Mouse (Mus musculus): ENCODE results near the gene Grk5. TPM values are rescaled to one million over a fixed set of nuclear protein-coding genes. Genes with fewer than 3 reads are reported as not detected.

The Grk5 gene
- polyA plus RNA-seq, 1 experiment from 2014 or later, result 0.47 TPM

GRCm38 (mm10) chr19:61057581-61057980, 168.0 kb downstream of the Grk5 start:
- peaks cover 6% of the 10 kb centered on the region; the same call in 1 of the 2 replicates for H3K4me1 ChIP-seq (ENCODE audit: insufficient read depth)
- no peaks in the 10 kb centered on the region for H3K27me3 ChIP-seq (ENCODE audit: insufficient read depth, low read length)
- TF ChIP-seq EP300 (IDR thresholded peaks at IDR 0.05; ENCODE audit: low read depth) (no peak), CTCF (IDR thresholded peaks at IDR 0.05; ENCODE audit: low read depth) (no peak)
- H3K27ac ChIP-seq (ENCODE audit: low read depth), result peak overlapping the region; percentile 12; the same call in 1 of the 2 replicates
- no peaks in the 10 kb centered on the region for H3K9me3 ChIP-seq (ENCODE audit: low read length)
- no peak overlapping the region for H3K4me2 ChIP-seq (ENCODE audit: low read depth, low read length)
- DNase-seq (peak; percentile 22), ATAC-seq (peak; percentile 54)
- no peaks in the 10 kb centered on the region for H3K36me3 ChIP-seq (replicated peaks; ENCODE audit: insufficient read depth, low read length)
- H3K9ac ChIP-seq (replicated peaks), result no peak overlapping the region
- H3K4me3 ChIP-seq (ENCODE audit: low read depth, low read length), result no peak overlapping the region
- 53% methylated on average over 3 of the region's 3 CpGs for WGBS (ENCODE audit: insufficient replicate concordance)

DNA sequence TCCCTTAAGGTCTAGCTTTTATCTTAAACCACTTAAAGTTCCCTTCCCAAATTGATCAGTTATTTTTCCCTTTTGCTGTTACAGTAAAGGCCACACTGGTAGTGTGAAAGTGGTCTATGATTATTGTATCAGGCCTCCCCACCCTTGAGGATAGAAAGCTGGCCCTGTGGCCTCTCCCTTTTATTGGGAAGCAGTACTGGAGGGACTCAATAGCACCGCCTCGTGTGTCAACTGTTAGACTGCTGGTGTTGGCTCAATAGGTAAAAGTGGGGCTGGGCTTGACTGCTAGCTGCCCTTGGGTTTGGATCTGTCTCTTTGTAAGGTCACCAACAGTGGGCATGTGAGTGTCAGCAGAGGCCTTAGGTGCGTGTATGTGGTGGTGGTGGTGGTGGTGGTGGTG, 174.8 kb downstream of the Grk5 start:
- Histone ChIP-seq H3K36me3 (replicated peaks; ENCODE audit: insufficient read depth, low read length) (no peaks in the 10 kb centered on the region), H3K4me3 (ENCODE audit: low read depth, low read length) (no peak overlapping the region), H3K4me2 (ENCODE audit: low read depth, low read length) (no peak overlapping the region), H3K9ac (replicated peaks) (no peak overlapping the region), H3K4me1 (ENCODE audit: insufficient read depth) (no peaks in the 10 kb centered on the region; the same call in 1 of the 2 replicates), H3K27ac (ENCODE audit: low read depth) (no peak overlapping the region), H3K27me3 (ENCODE audit: insufficient read depth, low read length) (no peaks in the 10 kb centered on the region), H3K9me3 (ENCODE audit: low read length) (no peaks in the 10 kb centered on the region)
- no peak for ATAC-seq
- DNase-seq, result no peak
- no peak for TF ChIP-seq CTCF (IDR thresholded peaks at IDR 0.05; ENCODE audit: low read depth)
- TF ChIP-seq EP300 (IDR thresholded peaks at IDR 0.05; ENCODE audit: low read depth), result no peak
- WGBS (ENCODE audit: insufficient replicate concordance), result 80% methylated on average over 3 of the region's 3 CpGs

DNA sequence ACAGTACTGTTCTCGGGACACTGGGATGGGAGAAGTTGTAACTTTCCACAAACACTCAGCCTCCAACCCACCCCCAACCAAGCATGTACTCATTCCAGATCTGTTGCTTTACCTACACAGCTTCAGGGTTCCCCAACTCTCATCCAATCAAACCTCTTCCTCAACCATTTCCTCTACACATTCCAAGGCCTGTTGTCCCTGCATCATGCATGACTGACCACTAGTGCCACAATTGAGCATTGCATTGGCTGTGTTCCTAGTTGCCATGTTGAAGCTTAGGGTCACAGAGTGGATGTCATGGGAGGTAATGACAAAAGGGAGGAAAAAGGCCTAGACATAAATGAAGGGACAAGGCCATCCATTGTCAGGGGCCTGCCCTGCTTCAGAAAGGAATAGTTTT, 175.5 kb downstream of the Grk5 start:
- Histone ChIP-seq H3K27me3 (ENCODE audit: insufficient read depth, low read length) (no peaks in the 10 kb centered on the region), H3K9ac (replicated peaks) (no peak overlapping the region), H3K27ac (ENCODE audit: low read depth) (no peak overlapping the region), H3K4me2 (ENCODE audit: low read depth, low read length) (no peak overlapping the region), H3K9me3 (ENCODE audit: low read length) (no peaks in the 10 kb centered on the region), H3K36me3 (replicated peaks; ENCODE audit: insufficient read depth, low read length) (no peaks in the 10 kb centered on the region), H3K4me1 (ENCODE audit: insufficient read depth) (no peaks in the 10 kb centered on the region; the same call in 1 of the 2 replicates), H3K4me3 (ENCODE audit: low read depth, low read length) (no peak overlapping the region)
- TF ChIP-seq CTCF (IDR thresholded peaks at IDR 0.05; ENCODE audit: low read depth), result peak; percentile 30; the same call in 1 of the 2 replicates
- no peak for TF ChIP-seq EP300 (IDR thresholded peaks at IDR 0.05; ENCODE audit: low read depth)
- ATAC-seq, result no peak
- WGBS (ENCODE audit: insufficient replicate concordance), result 67% methylated on average over 1 of the region's 1 CpGs
- no peak for DNase-seq

DNA sequence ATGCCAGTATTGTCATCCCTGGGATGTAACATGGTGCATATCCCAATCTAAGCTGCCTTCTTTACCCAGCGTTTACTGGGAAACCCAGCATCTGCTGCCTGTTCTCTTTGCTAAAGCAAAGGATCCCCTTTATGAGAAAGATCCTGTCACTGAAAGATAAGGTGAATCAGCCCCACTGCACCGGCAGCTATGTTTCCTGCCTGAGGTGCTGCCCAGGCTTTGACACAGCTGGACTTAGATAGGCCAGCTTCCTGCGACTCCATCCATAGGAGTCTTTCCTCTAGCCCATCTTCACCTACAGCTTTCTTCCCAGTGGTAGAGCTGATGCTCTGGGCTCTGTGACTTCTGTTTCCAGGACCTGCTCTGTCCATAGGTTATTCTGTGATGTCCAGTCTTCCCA, 189.1 kb downstream of the Grk5 start:
- no peaks in the 10 kb centered on the region for H3K27me3 ChIP-seq (ENCODE audit: insufficient read depth, low read length)
- no peaks in the 10 kb centered on the region for H3K36me3 ChIP-seq (replicated peaks; ENCODE audit: insufficient read depth, low read length)
- H3K4me3 ChIP-seq (ENCODE audit: low read depth, low read length), result no peak overlapping the region
- ATAC-seq (no peak), DNase-seq (no peak)
- no peak overlapping the region for H3K4me2 ChIP-seq (ENCODE audit: low read depth, low read length)
- no peak overlapping the region for H3K9ac ChIP-seq (replicated peaks)
- 59% methylated on average over 3 of the region's 3 CpGs for WGBS (ENCODE audit: insufficient replicate concordance)
- H3K27ac ChIP-seq (ENCODE audit: low read depth), result no peak overlapping the region
- no peaks in the 10 kb centered on the region for H3K9me3 ChIP-seq (ENCODE audit: low read length)
- peaks cover 3% of the 10 kb centered on the region; the same call in 1 of the 2 replicates for H3K4me1 ChIP-seq (ENCODE audit: insufficient read depth)
- TF ChIP-seq CTCF (IDR thresholded peaks at IDR 0.05; ENCODE audit: low read depth) (no peak), EP300 (IDR thresholded peaks at IDR 0.05; ENCODE audit: low read depth) (no peak)

- Histone ChIP-seq H3K9me3 (ENCODE audit: low read length) (no peaks in the 10 kb centered on the region), H3K27ac (ENCODE audit: low read depth) (no peak overlapping the region), H3K4me3 (ENCODE audit: low read depth, low read length) (no peak overlapping the region), H3K4me2 (ENCODE audit: low read depth, low read length) (no peak overlapping the region), H3K27me3 (ENCODE audit: insufficient read depth, low read length) (no peaks in the 10 kb centered on the region), H3K36me3 (replicated peaks; ENCODE audit: insufficient read depth, low read length) (no peaks in the 10 kb centered on the region), H3K9ac (replicated peaks) (no peak overlapping the region), H3K4me1 (ENCODE audit: insufficient read depth) (peaks cover 3% of the 10 kb centered on the region; the same call in 1 of the 2 replicates)
- ATAC-seq (no peak), DNase-seq (no peak)
- TF ChIP-seq CTCF (IDR thresholded peaks at IDR 0.05; ENCODE audit: low read depth) (no peak), EP300 (IDR thresholded peaks at IDR 0.05; ENCODE audit: low read depth) (no peak)
- 73% methylated on average over 5 of the region's 5 CpGs for WGBS (ENCODE audit: insufficient replicate concordance)
Measured at GRCm38 (mm10) chr19:61080251-61080749, 190.8 kb downstream of the Grk5 start.

DNA sequence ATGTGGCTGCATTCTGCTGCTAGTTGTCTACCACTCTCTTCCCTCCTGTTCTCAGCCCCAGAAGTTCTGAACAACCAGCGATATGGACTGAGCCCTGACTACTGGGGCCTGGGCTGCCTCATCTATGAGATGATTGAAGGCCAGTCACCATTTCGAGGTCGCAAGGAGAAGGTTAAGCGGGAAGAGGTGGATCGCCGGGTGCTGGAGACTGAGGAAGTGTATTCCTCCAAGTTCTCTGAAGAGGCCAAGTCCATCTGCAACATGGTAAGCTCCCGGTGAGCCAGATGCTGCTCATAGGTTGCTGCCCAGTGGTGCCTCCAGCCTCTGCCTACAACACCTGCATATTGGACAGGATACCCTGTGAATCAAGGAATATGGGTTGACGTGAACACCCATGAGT, 193.5 kb downstream of the Grk5 start:
- H3K4me3 ChIP-seq (ENCODE audit: low read depth, low read length), result no peak overlapping the region
- H3K27ac ChIP-seq (ENCODE audit: low read depth), result no peak overlapping the region
- H3K4me1 ChIP-seq (ENCODE audit: insufficient read depth), result peaks cover 3% of the 10 kb centered on the region; the same call in 1 of the 2 replicates
- no peaks in the 10 kb centered on the region for H3K9me3 ChIP-seq (ENCODE audit: low read length)
- H3K36me3 ChIP-seq (replicated peaks; ENCODE audit: insufficient read depth, low read length), result no peaks in the 10 kb centered on the region
- ATAC-seq (no peak), DNase-seq (no peak)
- TF ChIP-seq CTCF (IDR thresholded peaks at IDR 0.05; ENCODE audit: low read depth), result no peak
- no peak for TF ChIP-seq EP300 (IDR thresholded peaks at IDR 0.05; ENCODE audit: low read depth)
- H3K9ac ChIP-seq (replicated peaks), result no peak overlapping the region
- no peaks in the 10 kb centered on the region for H3K27me3 ChIP-seq (ENCODE audit: insufficient read depth, low read length)
- no peak overlapping the region for H3K4me2 ChIP-seq (ENCODE audit: low read depth, low read length)
- 83% methylated on average over 8 of the region's 8 CpGs for WGBS (ENCODE audit: insufficient replicate concordance)
